Mouse (Mus musculus) frontal cortex, postnatal 14 days (tissue): ENCODE measurements at regions not wholly inside any gene's neighbourhood (a gene's known extent, or its start where the extent isn't known, plus 50 kb on each side); places are given as distances from the start of the nearest gene placed in this dataset.
"Not testable (repeated sequence)": the region's sequence is repeated elsewhere in the genome, so short reads cannot be mapped to it uniquely, and the experiment has no call there.

ENCODE experiments used
- DNase-seq, 2 experiments: peaks; one replicate each; pipeline ENCODE4 v3.0.0; 2022; ENCODE audit warnings: low spot score in 2 of 2

GRCm38 (mm10) chr2:53632816-53633474 lies 441.4 kb downstream of the Arl6ip6 start:
- not testable (repeated sequence) for DNase-seq

- DNase-seq, result no peak
These were observed 416.6 kb downstream of the Rprm start for GRCm38 (mm10) chr2:53668599-53669372.

- no peak for DNase-seq
These were observed 404.9 kb downstream of the Rprm start for GRCm38 (mm10) chr2:53680350-53681011.

- no peak for DNase-seq
These were observed 402.8 kb downstream of the Rprm start for GRCm38 (mm10) chr2:53682599-53682998.

- no peak for DNase-seq
These were observed 398.1 kb downstream of the Rprm start for GRCm38 (mm10) chr2:53687281-53687680.

GRCm38 (mm10) chr2:53689223-53689880 lies 396.0 kb downstream of the Rprm start:
- DNase-seq, result no peak

- DNase-seq, result no peak
These were observed 393.7 kb downstream of the Rprm start for GRCm38 (mm10) chr2:53691580-53692118.

- peak; percentile 32 to 51 for DNase-seq
These were observed 374.1 kb downstream of the Rprm start for GRCm38 (mm10) chr2:53711213-53711612.

- no peak for DNase-seq
These were observed 372.2 kb downstream of the Rprm start for GRCm38 (mm10) chr2:53713106-53713640.

- no peak for DNase-seq
These were observed 370.3 kb downstream of the Rprm start for GRCm38 (mm10) chr2:53715017-53715416.

- no peak for DNase-seq
These were observed 362.1 kb downstream of the Rprm start for GRCm38 (mm10) chr2:53723231-53723630.

GRCm38 (mm10) chr2:53728693-53729092 lies 356.7 kb downstream of the Rprm start:
- no peak for DNase-seq

- no peak for DNase-seq
These were observed 354.9 kb downstream of the Rprm start for GRCm38 (mm10) chr2:53730451-53730850.

- no peak for DNase-seq
These were observed 321.9 kb downstream of the Rprm start for GRCm38 (mm10) chr2:53763486-53763885.

- DNase-seq, result not testable (repeated sequence)
These were observed 303.3 kb downstream of the Rprm start for GRCm38 (mm10) chr2:53782035-53782434.

GRCm38 (mm10) chr2:53788599-53788998 lies 296.8 kb downstream of the Rprm start:
- not testable (repeated sequence) for DNase-seq

GRCm38 (mm10) chr2:53796605-53797004 lies 288.7 kb downstream of the Rprm start:
- DNase-seq, result no peak

- DNase-seq, result no peak
These were observed 281.7 kb downstream of the Rprm start for GRCm38 (mm10) chr2:53803666-53804065.

GRCm38 (mm10) chr2:53850815-53851528 lies 234.4 kb downstream of the Rprm start:
- DNase-seq, result no peak
